Mouse (Mus musculus) stomach, embryonic 16.5 days (tissue): ENCODE data around the gene Zdhhc18. TPM values are rescaled to one million over a fixed set of nuclear protein-coding genes. Genes with fewer than 3 reads are reported as not detected.
A peak's percentile ranks its signal among the peaks of the same experiment; 100 is the strongest.

Experiments used
- ATAC-seq: fragments of 200-750 bp; cut with Nextera tagmentation; 2 replicates; pipeline ENCODE4 v1.8.0; 2017; ENCODE audit warnings: moderate number of reproducible peaks, moderate TSS enrichment; ENCODE audit not compliant: insufficient read depth, low FRiP score
- H3K27ac ChIP-seq: fragments of 300-500 bp; sonication (generic); 2 replicates; pipeline ENCODE4 v1.5.1; 2014; ENCODE audit warnings: low read length
- H3K27me3 ChIP-seq: fragments of 300-500 bp; sonication (generic); 2 replicates; pipeline ENCODE4 v1.6.1; 2014; ENCODE audit warnings: low read length, control low read depth, mixed read lengths; ENCODE audit not compliant: control insufficient read depth, insufficient read depth
- H3K36me3 ChIP-seq: fragments of 300-500 bp; sonication (generic); 2 replicates; pipeline ENCODE4 v1.6.1; 2014; ENCODE audit warnings: low read length; ENCODE audit not compliant: control insufficient read depth, insufficient read depth
- H3K4me1 ChIP-seq: fragments of 300-500 bp; sonication (generic); 2 replicates; pipeline ENCODE4 v1.6.1; 2014; ENCODE audit warnings: low read length, control low read depth, mixed read lengths; ENCODE audit not compliant: control insufficient read depth, insufficient read depth
- H3K4me2 ChIP-seq: fragments of 300-500 bp; sonication (generic); 2 replicates; pipeline ENCODE4 v1.6.1; 2014; ENCODE audit warnings: low read depth, low read length, mixed read lengths
- H3K4me3 ChIP-seq: fragments of 300-500 bp; sonication (generic); replicated peaks from 2 replicates; pipeline ENCODE4 v1.5.1; 2014; ENCODE audit warnings: mild to moderate bottlenecking, low read length
- H3K9ac ChIP-seq: fragments of 300-500 bp; sonication (generic); 2 replicates; pipeline ENCODE4 v1.6.1; 2014; ENCODE audit warnings: low read length
- H3K9me3 ChIP-seq: fragments of 300-500 bp; sonication (generic); replicated peaks from 2 replicates; pipeline ENCODE4 v1.6.1; 2016; ENCODE audit warnings: low read length, control low read depth; ENCODE audit not compliant: control insufficient read depth
- WGBS: fragments of 180-500 bp; shearing (Covaris S2); extraction: QIAGEN DNeasy Blood & Tissue Kit; methylation state at CpG from one replicate; pipeline ENCODE4 v1.1.7; 2014; 5-methylcytosine and 5-hydroxymethylcytosine counted together
- polyA plus RNA-seq: library from polyadenylated mRNA; unstranded; fragments of >200 nt; fragmentation: Nextera tagmentation; extraction: Ambion mirVana; gene quantifications from 2 replicates; pipeline ENCODE4 v1.2.1, GENCODE M21; 2015

Gene Zdhhc18
- polyA plus RNA-seq, result 2.0 and 3.4 TPM in 2 replicates

DNA sequence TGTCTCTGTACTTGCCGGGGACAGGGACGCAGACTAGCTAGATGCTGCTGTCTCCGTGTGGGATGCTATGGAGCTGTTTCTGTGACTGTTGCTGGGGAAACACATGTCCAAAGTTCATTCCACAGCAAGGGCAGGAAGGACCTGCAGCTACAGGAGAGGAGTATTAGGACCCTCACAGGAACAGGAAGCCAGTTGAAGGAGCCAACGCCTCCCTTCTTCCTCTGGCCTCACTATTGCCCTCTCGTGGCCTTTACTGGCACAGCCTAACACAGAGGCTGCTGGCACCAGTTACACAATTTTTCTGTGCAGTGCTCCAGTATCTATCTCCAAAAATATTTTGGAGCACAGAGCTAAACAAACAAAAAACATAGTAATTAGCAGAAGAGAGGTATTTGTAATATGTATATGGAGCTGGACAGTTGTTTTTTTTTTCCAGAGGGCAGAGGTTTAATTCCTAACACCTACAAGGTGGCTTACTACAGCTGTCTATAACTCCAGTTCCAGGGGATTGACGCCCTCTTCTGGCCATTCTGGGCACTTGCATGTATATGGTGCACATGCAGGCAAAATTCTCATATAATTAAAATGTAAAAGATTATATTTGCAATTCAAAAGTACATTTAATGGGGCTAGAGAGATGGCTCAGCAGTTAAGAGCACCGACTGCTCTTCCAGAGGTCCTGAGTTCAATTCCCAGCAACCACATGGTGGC is at the start of gene Zdhhc18:
Gene Zdhhc18, minus strand, starts transcription at position 166 of the 711 bp plus-strand sequence.
- Histone ChIP-seq H3K27me3 (no peaks in the 10 kb centered on the region), H3K9ac (0 out of 2 replicates have a peak within 1 kb of the TSS, but pooled peaks have one; percentile 54), H3K4me3 (peak within 1 kb of the TSS; percentile 26), H3K27ac (peak within 1 kb of the TSS; percentile 47), H3K36me3 (no peaks in the 10 kb centered on the region), H3K4me2 (peak within 1 kb of the TSS; percentile 37), H3K9me3 (no peaks in the 10 kb centered on the region), H3K4me1 (peaks cover 4% of the 10 kb centered on the region)
- peak; percentile 59 for ATAC-seq
- WGBS, result 36% methylated on average over 7 of the region's 7 CpGs

DNA sequence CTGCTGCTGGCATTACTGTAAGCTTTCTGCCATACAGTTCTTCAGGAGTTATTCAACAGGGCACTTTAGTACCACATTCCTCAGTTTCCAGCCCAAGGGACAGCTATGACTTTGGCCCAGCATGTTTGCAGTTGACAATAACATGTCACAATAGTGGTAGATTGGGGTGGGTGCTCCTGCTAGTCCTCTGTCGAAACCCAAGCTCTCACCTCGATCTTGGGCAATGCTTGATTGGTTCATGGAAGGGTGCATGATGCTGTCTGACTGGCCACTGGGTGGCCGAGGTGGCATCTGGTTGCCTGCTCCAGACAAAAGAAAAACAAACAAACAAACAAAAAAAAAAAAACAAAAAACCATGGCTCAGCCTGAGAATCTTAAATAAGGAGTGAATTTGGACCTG is 45.4 kb upstream of the Zdhhc18 start:
- 78% methylated on average over 3 of the region's 3 CpGs for WGBS
- Histone ChIP-seq H3K36me3 (peaks cover 32% of the 10 kb centered on the region), H3K9ac (no peak overlapping the region), H3K9me3 (no peaks in the 10 kb centered on the region), H3K4me3 (no peak overlapping the region), H3K4me1 (peaks cover 9% of the 10 kb centered on the region), H3K27me3 (no peaks in the 10 kb centered on the region), H3K27ac (no peak overlapping the region), H3K4me2 (no peak overlapping the region)
- no peak for ATAC-seq

DNA sequence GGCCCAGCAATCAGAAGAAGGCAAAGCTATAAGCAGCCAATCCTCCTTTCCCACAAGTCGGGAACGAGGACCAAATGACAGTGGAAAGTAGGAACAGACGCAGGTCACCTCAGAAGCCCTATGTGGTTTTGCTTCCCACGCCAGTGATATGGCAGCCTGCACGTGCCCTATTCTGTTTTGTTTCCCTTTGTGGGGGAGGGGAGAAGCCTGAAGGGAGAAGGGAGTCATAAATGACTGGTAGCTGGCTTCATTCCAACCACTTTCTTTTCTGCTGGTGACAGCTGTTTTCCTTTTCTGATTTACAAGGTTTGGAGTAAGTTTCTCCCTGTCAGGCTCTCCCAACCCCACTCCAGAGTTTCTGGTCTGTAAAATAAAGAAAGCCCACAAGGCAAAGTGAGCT is 40.3 kb upstream of the Zdhhc18 start:
- no peaks in the 10 kb centered on the region for H3K9me3 ChIP-seq
- ATAC-seq, result no peak
- H3K27me3 ChIP-seq, result no peaks in the 10 kb centered on the region
- H3K4me2 ChIP-seq, result no peak overlapping the region
- H3K9ac ChIP-seq, result no peak overlapping the region
- H3K27ac ChIP-seq, result peak overlapping the region; percentile 25; the same call in 1 of the 2 replicates
- H3K36me3 ChIP-seq, result peaks cover 54% of the 10 kb centered on the region
- WGBS, result 10% methylated on average over 5 of the region's 5 CpGs
- peaks cover 25% of the 10 kb centered on the region for H3K4me1 ChIP-seq
- no peak overlapping the region for H3K4me3 ChIP-seq

DNA sequence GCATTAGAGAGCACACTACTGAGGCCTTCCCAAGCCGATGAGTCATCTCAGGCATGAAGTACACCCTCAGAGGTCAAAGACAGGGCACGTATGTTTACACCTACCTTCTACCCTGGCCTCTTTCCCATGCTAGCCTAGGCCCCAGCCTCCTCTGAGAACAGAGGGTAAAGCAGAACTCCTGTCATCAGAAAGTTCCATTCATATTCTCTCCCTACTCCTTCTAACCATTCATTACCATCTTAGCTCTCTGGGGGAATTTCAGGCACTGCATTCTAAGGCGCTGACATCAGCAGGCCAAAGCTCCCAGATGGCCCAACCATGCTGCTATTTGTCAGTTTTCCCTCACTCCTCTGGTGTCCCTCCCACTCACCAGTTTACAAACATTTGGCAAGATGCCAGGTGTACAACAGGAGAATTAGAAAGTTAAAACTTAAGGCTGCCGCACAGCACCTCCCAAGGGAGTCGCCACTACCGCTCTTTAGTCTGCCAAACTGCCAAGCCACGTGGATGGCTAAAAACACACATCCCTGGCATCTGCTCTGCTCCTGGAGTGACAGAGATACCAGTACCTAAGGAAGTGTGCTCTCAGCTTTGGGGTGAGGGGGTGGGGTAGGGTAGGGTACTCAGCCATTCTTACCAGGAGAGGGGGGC is 38.6 kb upstream of the Zdhhc18 start:
- H3K9me3 ChIP-seq, result no peaks in the 10 kb centered on the region
- 0 out of 2 replicates have a peak overlapping the region, but pooled peaks have one; percentile 17 for H3K27ac ChIP-seq
- no peaks in the 10 kb centered on the region for H3K27me3 ChIP-seq
- no peak overlapping the region for H3K4me2 ChIP-seq
- H3K4me1 ChIP-seq, result peaks cover 25% of the 10 kb centered on the region
- peaks cover 52% of the 10 kb centered on the region for H3K36me3 ChIP-seq
- WGBS, result 28% methylated on average over 7 of the region's 7 CpGs
- H3K9ac ChIP-seq, result no peak overlapping the region
- H3K4me3 ChIP-seq, result no peak overlapping the region
- peak; percentile 80 for ATAC-seq

DNA sequence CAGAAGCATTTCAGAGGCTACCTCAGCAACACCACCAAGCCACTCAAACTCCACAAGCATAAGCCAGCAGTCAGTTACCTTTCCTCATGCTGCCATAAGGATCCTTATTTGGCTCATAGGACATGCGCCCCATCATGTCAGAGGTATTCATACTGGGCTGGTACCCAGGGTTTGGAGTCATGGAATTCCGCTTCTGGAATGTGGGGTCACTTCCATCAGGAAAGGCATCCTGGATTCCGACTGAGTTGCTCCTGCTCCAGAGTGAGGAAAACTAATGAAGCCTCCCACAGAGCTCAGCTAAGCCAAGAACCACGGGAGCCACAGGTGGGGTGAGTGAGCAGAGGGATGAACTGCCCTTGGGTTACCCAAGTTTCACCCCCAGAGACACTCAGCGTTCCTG is 37.2 kb upstream of the Zdhhc18 start:
- ATAC-seq, result no peak
- Histone ChIP-seq H3K27ac (no peak overlapping the region), H3K9me3 (no peaks in the 10 kb centered on the region), H3K4me2 (no peak overlapping the region), H3K27me3 (no peaks in the 10 kb centered on the region), H3K9ac (no peak overlapping the region), H3K4me1 (peaks cover 25% of the 10 kb centered on the region), H3K36me3 (peaks cover 54% of the 10 kb centered on the region), H3K4me3 (no peak overlapping the region)
- 83% methylated on average over 5 of the region's 5 CpGs for WGBS

DNA sequence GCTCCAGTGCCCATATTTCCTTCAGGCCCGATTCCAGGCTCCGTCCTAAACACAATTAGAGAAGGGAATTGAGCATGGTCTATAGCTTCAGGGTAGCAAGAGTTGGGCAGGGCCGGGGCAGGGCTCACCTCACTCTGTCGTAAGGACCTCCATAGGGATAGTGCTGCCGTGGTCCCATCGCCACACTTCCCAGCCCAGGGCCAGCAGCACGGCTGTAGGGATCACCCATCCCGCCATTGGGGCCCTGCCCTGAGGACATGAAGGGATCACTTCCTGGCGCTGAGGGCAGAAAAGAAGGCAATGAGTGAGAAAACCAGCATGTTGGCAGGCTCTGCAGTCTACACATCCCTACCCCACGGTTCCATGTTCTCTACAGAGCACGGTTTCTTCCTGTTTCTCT is 36.6 kb upstream of the Zdhhc18 start:
- ATAC-seq, result no peak
- H3K4me3 ChIP-seq, result no peak overlapping the region
- peaks cover 51% of the 10 kb centered on the region for H3K36me3 ChIP-seq
- no peak overlapping the region for H3K4me2 ChIP-seq
- H3K27ac ChIP-seq, result no peak overlapping the region
- no peaks in the 10 kb centered on the region for H3K9me3 ChIP-seq
- WGBS, result 88% methylated on average over 11 of the region's 11 CpGs
- H3K4me1 ChIP-seq, result peaks cover 25% of the 10 kb centered on the region
- H3K27me3 ChIP-seq, result no peaks in the 10 kb centered on the region
- H3K9ac ChIP-seq, result no peak overlapping the region

DNA sequence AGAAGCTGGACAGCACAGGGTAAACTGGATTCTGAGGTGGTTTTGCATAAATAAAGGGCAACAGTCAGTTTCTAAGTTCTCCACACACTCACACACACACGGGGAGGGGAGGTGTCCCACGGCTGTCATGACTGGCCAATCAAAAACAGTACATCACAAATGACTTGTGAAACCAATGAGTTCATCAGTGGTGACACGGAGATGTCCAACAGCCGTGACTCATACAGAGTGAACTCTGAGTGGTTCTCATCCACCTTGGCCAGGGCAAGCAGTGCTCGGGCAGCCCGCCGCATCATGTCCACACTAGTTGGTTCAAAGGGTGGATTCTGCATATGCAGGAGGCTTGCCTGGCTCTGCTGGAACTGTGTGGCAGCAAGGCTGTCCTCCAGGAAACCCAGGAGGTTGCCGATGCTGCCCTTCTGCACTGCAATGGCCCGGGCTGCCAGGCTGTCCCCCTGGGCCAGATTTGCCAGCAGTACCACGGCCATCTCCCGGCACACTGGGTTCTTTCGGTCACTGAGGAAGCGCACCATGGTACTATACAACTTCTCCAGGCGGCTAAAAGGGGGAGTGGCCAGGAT is 30.3 kb upstream of the Zdhhc18 start:
- ATAC-seq, result no peak
- Histone ChIP-seq H3K9ac (no peak overlapping the region), H3K36me3 (peaks cover 36% of the 10 kb centered on the region), H3K9me3 (no peaks in the 10 kb centered on the region), H3K4me1 (peaks cover 19% of the 10 kb centered on the region), H3K27me3 (no peaks in the 10 kb centered on the region), H3K4me2 (no peak overlapping the region), H3K4me3 (no peak overlapping the region), H3K27ac (no peak overlapping the region)
- 82% methylated on average over 14 of the region's 14 CpGs for WGBS

DNA sequence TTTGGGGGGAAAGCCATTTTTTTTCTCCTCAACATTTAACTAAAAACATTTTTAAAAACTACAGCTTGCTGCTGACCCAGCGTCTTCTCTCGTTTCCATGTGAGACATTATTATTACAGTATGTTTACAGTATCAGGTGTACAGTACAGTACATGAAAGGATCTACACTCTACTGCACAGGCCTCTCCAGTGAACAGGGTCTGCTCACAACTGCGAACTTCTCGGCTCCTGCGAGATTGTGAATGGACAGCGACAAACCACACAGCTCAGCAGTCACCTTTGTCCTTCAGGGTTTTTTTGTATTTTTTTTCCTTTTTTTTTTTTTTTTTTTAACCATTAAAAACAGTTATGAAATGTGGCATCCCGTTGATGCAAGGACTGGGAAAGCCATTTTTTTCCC is 29.7 kb upstream of the Zdhhc18 start:
- Histone ChIP-seq H3K9ac (no peak overlapping the region), H3K4me2 (no peak overlapping the region), H3K4me1 (peaks cover 25% of the 10 kb centered on the region), H3K27me3 (no peaks in the 10 kb centered on the region), H3K9me3 (no peaks in the 10 kb centered on the region), H3K36me3 (peaks cover 30% of the 10 kb centered on the region), H3K4me3 (no peak overlapping the region), H3K27ac (no peak overlapping the region)
- 69% methylated on average over 7 of the region's 7 CpGs for WGBS
- ATAC-seq, result no peak

DNA sequence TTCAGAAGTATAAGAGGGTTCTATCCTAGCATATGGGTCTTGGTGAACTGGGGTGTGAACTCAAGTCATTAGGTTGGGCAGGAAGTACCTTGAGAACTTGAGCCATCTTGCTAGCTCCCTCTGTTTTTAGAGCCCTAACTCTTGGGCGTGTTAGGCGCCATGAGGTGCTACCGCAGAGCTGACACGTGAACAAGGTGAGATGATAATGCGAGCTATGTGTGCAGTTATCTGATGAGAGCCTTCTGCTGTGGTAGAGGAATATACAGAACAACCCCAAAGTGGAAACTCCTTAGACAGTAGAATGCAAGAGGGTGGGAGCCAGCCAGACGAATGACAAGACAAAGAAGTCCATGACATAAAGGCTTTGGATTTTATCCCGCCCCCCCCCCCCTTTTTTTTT is 27.3 kb upstream of the Zdhhc18 start:
- Histone ChIP-seq H3K4me3 (no peak overlapping the region), H3K27ac (no peak overlapping the region), H3K4me2 (no peak overlapping the region), H3K27me3 (no peaks in the 10 kb centered on the region), H3K4me1 (peaks cover 40% of the 10 kb centered on the region), H3K9ac (no peak overlapping the region), H3K9me3 (no peaks in the 10 kb centered on the region), H3K36me3 (peaks cover 16% of the 10 kb centered on the region)
- no peak for ATAC-seq
- WGBS, result 63% methylated on average over 7 of the region's 7 CpGs
